Mouse (Mus musculus): ENCODE results near the gene Lrrc28.

GRCm38 (mm10) chr7:67614464-67614861, 30.6 kb downstream of the Lrrc28 start:
- TF ChIP-seq CTCF (IDR thresholded peaks at IDR 0.05; ENCODE audit: extremely low read depth, insufficient read depth, insufficient read length, insufficient replicate concordance) (no peak), POLR2A (IDR thresholded peaks at IDR 0.05; ENCODE audit: low read depth, low read length) (no peak)

Data from spleen, adult 2 months (tissue).